Mouse (Mus musculus) lung, postnatal 0 days (tissue): ENCODE data around the gene BC029722. TPM values are rescaled to one million over a fixed set of nuclear protein-coding genes. Genes with fewer than 3 reads are reported as not detected.

Experiments
- ATAC-seq: fragments of 200-750 bp; cut with Nextera tagmentation; 2 replicates; pipeline ENCODE4 v1.8.0; 2017; ENCODE audit warnings: moderate library complexity
- DNase-seq: peaks from one replicate; pipeline ENCODE4 v3.0.0-alpha.2; 2016; ENCODE audit warnings: low spot score
- H3K27ac ChIP-seq: fragments of 300-500 bp; sonication (generic); 2 replicates; pipeline ENCODE4 v1.5.1; 2014; ENCODE audit warnings: antibody characterized with exemption, mild to moderate bottlenecking, low read length, mixed read lengths
- H3K27me3 ChIP-seq: fragments of 300-500 bp; sonication (generic); replicated peaks from 2 replicates; pipeline ENCODE4 v1.6.1; 2014; ENCODE audit warnings: low read length, mixed read lengths; ENCODE audit not compliant: insufficient read depth
- H3K36me3 ChIP-seq: fragments of 300-500 bp; sonication (generic); 2 replicates; pipeline ENCODE4 v1.6.1; 2014; ENCODE audit warnings: low read length, mixed read lengths; ENCODE audit not compliant: insufficient read depth
- H3K4me1 ChIP-seq: fragments of 300-500 bp; sonication (generic); 2 replicates; pipeline ENCODE4 v1.6.1; 2014; ENCODE audit warnings: antibody characterized with exemption, low read depth, low read length, mixed read lengths; ENCODE audit not compliant: insufficient read depth
- H3K4me2 ChIP-seq: fragments of 300-500 bp; sonication (generic); replicated peaks from 2 replicates; pipeline ENCODE4 v1.6.1; 2014; ENCODE audit warnings: low read depth, mild to moderate bottlenecking, low read length, moderate library complexity, mixed read lengths
- H3K4me3 ChIP-seq: fragments of 300-500 bp; sonication (generic); 2 replicates; pipeline ENCODE4 v1.5.1; 2014; ENCODE audit warnings: low read depth, low read length
- H3K9ac ChIP-seq: fragments of 300-500 bp; sonication (generic); replicated peaks from 2 replicates; pipeline ENCODE4 v1.6.1; 2014; ENCODE audit warnings: low read depth, mild to moderate bottlenecking
- H3K9me3 ChIP-seq: fragments of 300-500 bp; sonication (generic); 2 replicates; pipeline ENCODE4 v1.6.1; 2016; ENCODE audit warnings: low read length, mixed read lengths
- CTCF ChIP-seq: IDR thresholded peaks from 2 replicates; pipeline ENCODE4 v1.5.1; 2016; ENCODE audit warnings: antibody characterized with exemption, mild to moderate bottlenecking
- EP300 ChIP-seq: IDR thresholded peaks from 2 replicates; pipeline ENCODE4 v1.6.1; 2016; ENCODE audit warnings: antibody characterized with exemption, mild to moderate bottlenecking, control low read depth
- WGBS: fragments of 180-500 bp; shearing (Covaris S2); extraction: QIAGEN DNeasy Blood & Tissue Kit; methylation state at CpG from one replicate; pipeline ENCODE4 v1.1.7; 2014; 5-methylcytosine and 5-hydroxymethylcytosine counted together
- polyA plus RNA-seq: library from polyadenylated mRNA; unstranded; fragments of >200 nt; fragmentation: Nextera tagmentation; extraction: Ambion mirVana; gene quantifications from 2 replicates; pipeline ENCODE4 v1.2.1, GENCODE M21; 2015

The BC029722 gene
- polyA plus RNA-seq, 1 experiment from 2014 or later, result 32.9 TPM

DNA sequence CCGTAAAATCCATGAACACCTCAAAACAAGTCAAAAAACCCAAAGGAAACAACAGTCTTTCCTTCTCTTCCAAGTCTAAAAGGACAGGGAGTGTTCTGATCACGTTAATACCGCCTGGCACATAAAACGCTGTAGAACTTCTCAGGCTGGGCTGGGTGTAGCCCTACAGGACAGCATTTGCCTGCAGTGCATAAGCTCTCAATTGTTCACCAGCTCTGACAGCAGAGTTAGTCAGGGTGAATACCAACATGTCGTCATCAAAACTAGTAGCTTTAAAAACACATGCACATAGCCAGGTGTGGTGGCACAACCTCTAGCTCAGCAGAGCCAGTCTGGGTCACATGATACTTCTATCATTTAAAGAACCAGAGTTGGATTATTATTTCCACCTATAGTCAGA lies 1.6 kb upstream of the BC029722 start:
- peaks cover 8% of the 10 kb centered on the region; the same call in 1 of the 2 replicates for H3K4me1 ChIP-seq
- DNase-seq (no peak), ATAC-seq (no peak)
- no peak overlapping the region for H3K9ac ChIP-seq
- peaks cover 14% of the 10 kb centered on the region; the same call in 1 of the 2 replicates for H3K36me3 ChIP-seq
- no peak overlapping the region for H3K4me3 ChIP-seq
- H3K9me3 ChIP-seq, result no peaks in the 10 kb centered on the region
- no peaks in the 10 kb centered on the region for H3K27me3 ChIP-seq
- no peak for TF ChIP-seq EP300
- no peak for TF ChIP-seq CTCF
- H3K4me2 ChIP-seq, result no peak overlapping the region
- 87% methylated on average over 5 of the region's 5 CpGs for WGBS
- H3K27ac ChIP-seq, result no peak overlapping the region

DNA sequence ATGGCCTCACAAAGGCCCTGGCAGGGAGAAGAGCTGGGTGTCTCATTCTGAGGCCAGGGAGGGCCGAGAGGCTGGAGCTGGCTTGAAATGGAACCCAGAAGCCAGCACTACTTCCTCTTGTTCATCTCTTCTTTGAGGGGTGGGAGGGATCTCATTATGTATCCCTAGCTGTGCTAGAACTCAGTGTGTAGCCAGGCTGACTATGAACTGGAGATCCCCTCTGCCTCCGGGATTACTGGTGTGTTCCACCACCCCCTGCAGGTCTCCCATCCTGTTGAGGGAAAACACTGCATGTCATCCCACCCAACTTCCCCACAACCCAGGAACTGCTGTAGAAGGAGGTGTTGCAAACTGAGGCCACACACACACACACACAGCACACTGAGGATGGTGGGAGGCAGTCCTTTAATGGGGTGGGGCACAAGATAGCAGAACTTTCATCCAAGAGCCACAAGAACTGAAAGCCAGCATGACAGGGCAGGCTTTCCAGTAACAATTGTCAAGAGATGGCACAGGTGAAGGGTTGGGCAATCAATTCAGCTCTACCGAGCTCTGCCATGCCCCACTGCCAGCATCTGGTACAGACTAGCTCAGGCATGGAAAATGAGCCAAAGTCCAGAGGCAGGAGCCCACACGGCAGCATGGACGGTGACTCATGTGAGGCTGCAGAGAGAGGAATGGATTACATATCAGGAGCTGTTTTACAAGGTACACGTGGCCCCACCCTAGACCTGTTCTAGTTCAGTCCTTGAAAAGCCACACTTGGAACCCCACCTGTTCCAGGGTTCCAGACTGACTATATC lies 424 bp upstream of the BC029722 start:
- no peak for DNase-seq
- 60% methylated on average over 6 of the region's 6 CpGs for WGBS

DNA sequence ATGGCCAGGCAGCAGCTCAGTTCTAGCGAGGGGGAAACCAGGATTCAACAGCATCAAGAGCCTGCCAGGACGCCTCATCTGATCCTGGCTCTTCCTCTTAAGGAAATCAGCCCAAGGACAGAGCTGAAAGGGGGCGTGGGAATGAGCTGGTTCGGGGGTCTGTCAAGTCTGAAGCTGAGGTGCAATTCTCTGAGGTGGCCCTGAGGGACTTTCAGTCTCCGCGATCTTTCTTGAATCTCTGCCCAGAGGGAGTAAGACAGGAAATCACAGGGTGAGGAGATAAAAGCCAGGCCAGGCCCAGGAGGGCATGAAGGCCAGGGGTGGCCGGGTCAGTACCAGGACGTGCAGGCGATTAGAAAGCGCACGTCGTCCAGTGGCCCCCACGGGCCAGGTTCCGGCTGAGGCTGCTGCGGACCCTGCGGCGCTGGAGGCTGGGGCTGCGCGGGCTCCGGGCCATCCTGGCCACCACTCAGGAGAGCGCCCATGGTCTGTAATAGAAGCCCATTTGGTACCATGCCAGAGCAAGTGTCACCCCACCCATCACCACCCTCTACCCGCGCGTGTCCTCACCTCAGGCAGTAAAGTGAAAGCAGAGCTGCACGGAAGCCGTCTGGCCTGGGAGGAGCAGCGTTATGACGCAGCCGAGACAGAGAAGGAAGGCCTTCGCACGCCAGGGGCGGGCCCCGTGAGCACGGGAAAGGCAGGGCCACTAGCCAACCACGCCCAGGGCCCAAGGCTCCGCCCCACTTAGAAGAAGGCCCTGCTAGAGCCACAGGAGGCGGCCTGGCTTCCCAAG lies 432 bp downstream of the BC029722 start:
- Histone ChIP-seq H3K27me3 (no peaks in the 10 kb centered on the region), H3K36me3 (peaks cover 14% of the 10 kb centered on the region; the same call in 1 of the 2 replicates), H3K27ac (peak overlapping the region; percentile 87), H3K4me2 (peak overlapping the region; percentile 91), H3K9me3 (no peaks in the 10 kb centered on the region), H3K9ac (peak overlapping the region; percentile 74), H3K4me1 (peaks cover 5% of the 10 kb centered on the region; the same call in 1 of the 2 replicates), H3K4me3 (peak overlapping the region; percentile 83)
- ATAC-seq (peak; percentile 99), DNase-seq (peak; percentile 98)
- TF ChIP-seq EP300 (no peak), CTCF (peak; percentile 17; the same call in 1 of the 2 replicates)
- 2% methylated on average over 37 of the region's 37 CpGs for WGBS

More for the DNA sequence above, 424 bp upstream of the BC029722 start:
- no peaks in the 10 kb centered on the region for H3K9me3 ChIP-seq
- H3K27me3 ChIP-seq, result no peaks in the 10 kb centered on the region
- peak overlapping the region; percentile 83; the same call in 1 of the 2 replicates for H3K4me3 ChIP-seq
- peak overlapping the region; percentile 87 for H3K27ac ChIP-seq
- H3K4me2 ChIP-seq, result peak overlapping the region; percentile 20; the same call in 1 of the 2 replicates
- TF ChIP-seq CTCF, result no peak
- TF ChIP-seq EP300, result no peak
- H3K4me1 ChIP-seq, result peaks cover 5% of the 10 kb centered on the region; the same call in 1 of the 2 replicates
- no peak for ATAC-seq
- H3K36me3 ChIP-seq, result peaks cover 14% of the 10 kb centered on the region; the same call in 1 of the 2 replicates
- peak overlapping the region; percentile 74; the same call in 1 of the 2 replicates for H3K9ac ChIP-seq

DNA sequence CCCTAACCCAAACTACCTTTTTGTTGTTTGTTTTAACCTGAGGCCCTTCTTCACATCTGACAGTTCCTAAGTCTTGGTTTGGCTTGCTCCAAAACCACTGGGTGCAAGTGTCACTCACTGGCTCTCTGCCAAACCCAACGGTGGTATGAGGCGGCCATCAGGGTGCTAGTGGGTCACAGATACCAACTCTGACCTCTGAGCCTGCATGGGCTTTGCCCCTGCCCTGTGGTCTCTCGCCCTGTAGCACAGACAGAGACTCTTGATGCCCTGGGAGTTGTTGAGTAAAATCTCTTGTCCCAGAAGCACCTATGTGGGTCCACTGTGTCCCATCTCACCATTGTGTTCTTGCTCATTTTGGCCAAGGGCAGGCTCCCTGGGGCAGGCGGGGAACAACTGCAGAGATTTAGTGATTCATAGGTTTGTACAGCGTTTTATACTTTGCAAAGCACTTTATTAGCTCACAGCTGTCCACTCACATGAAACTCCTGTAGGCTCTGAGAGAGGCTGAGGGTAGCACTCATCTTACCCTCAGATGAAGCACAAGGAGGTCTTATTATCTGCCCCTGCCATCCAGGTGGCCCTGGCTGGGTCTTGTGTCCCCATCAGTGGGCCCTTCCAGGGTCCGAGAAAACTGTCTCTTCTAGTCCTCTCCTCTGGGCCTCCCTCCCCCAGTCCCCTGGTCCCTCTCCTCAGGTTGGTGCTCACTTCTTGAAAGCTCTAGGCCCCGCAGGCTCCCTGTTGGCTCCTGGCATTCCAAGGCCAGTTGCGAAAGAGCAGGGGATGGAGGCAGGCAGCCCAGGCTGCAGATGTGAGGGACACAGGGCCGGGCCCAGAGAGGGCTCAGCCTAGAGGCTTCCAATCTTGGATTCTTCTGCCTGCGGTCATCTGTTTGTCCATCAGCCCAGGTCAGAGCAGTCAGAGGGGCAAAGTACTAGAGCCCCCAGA lies 1.7 kb downstream of the BC029722 start:
- Histone ChIP-seq H3K4me1 (peaks cover 5% of the 10 kb centered on the region; the same call in 1 of the 2 replicates), H3K27me3 (no peaks in the 10 kb centered on the region), H3K9me3 (no peaks in the 10 kb centered on the region), H3K27ac (no peak overlapping the region), H3K9ac (no peak overlapping the region), H3K4me3 (no peak overlapping the region), H3K4me2 (peak overlapping the region; percentile 91; the same call in 1 of the 2 replicates), H3K36me3 (peaks cover 3% of the 10 kb centered on the region; the same call in 1 of the 2 replicates)
- DNase-seq (no peak), ATAC-seq (no peak)
- TF ChIP-seq CTCF (no peak), EP300 (no peak)
- 66% methylated on average over 10 of the region's 10 CpGs for WGBS

DNA sequence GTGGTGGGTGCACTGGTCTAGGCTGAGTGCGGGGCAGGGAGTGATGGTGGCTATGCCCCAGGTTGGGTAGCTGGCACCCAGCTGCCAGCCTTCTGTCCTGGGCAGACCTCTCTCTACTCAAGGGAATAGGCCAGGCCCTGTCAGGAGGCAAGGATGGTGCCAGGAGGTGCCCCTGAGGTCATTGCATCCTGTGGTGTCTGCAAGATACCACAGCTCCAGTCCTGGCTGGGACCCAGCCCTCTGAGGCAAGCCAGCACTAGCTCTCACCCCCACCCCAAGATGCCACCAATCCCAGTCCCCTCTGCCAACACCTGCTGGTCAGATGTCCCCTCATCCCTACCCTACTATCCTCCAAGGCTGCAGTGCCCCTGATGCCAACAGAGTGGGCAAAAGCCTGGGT lies 3.0 kb downstream of the BC029722 start:
- DNase-seq (no peak), ATAC-seq (no peak)
- Histone ChIP-seq H3K9ac (no peak overlapping the region), H3K36me3 (no peaks in the 10 kb centered on the region), H3K4me2 (no peak overlapping the region), H3K4me1 (peaks cover 5% of the 10 kb centered on the region; the same call in 1 of the 2 replicates), H3K27me3 (no peaks in the 10 kb centered on the region), H3K27ac (no peak overlapping the region), H3K9me3 (no peaks in the 10 kb centered on the region), H3K4me3 (no peak overlapping the region)
- no peak for TF ChIP-seq EP300
- no peak for TF ChIP-seq CTCF
- WGBS, result 90% methylated on average over 1 of the region's 1 CpGs
